Mouse (Mus musculus) lung, postnatal 0 days (tissue): ENCODE results near the gene Elavl2.

ENCODE experiments used
- CTCF ChIP-seq: IDR thresholded peaks from 2 replicates; pipeline ENCODE4 v1.5.1; 2016; ENCODE audit warnings: antibody characterized with exemption, mild to moderate bottlenecking
- EP300 ChIP-seq: IDR thresholded peaks from 2 replicates; pipeline ENCODE4 v1.6.1; 2016; ENCODE audit warnings: antibody characterized with exemption, mild to moderate bottlenecking, control low read depth

GRCm38 (mm10) chr4:91376317-91376910 lies 24.2 kb downstream of the Elavl2 start:
- TF ChIP-seq CTCF (0 out of 2 replicates have a peak, but pooled peaks have one; percentile 5), EP300 (no peak)
